Mouse (Mus musculus): ENCODE data around the gene Rinl. TPM values are rescaled to one million over a fixed set of nuclear protein-coding genes. Genes with fewer than 3 reads are reported as not detected.

The Rinl gene
- total RNA-seq, 4 experiments from 2014 or later = 1.4 to 3.0 (median 1.6) TPM

DNA sequence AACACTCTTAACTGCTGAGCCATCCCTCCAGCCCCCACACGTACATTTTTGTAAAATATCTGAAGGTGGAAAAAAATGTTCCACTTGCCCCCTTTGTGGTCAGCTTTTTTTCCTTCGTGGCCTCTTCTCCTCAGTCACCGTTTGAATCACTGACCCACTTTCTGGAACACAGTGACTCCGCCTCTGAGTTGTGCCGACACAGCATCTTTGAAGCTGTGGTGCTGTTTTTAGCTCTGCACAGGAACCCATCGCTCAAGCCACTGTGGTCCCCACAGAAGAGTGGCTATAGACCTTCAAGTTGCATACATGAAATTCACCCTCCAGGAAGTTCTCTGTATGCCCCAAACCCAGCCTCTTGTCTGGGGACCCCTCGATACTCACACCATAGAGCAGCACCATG is 7.9 kb upstream of the Rinl start:
- DNase-seq (ENCODE audit: low spot score) = no peak

- DNase-seq (ENCODE audit: low spot score) = no peak
Observed at GRCm38 (mm10) chr7:28781261-28781663, 7.5 kb upstream of the Rinl start.

GRCm38 (mm10) chr7:28785161-28785560 is 3.6 kb upstream of the Rinl start:
- DNase-seq (ENCODE audit: low spot score) = no peak

DNA sequence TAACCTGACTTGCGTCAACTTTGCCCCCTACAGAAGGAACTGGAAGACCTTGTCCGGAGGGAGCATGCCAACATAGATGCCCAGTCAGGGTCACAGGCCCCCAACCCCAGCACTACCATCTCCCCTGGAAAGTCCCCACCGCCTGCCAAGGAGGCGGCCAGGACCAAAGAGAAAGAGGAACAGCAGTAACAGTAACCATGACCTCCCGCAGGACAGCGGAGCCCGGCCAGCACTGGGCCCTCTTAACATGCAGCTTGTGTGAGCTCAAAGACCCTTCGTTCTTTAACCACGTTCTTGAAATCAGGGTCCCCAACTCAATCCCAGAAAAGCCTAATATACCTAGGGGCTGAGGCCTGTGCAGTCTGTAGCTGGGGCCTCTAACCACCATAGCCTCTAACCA is 885 bp upstream of the Rinl start:
- no peak for DNase-seq (ENCODE audit: low spot score)

- DNase-seq (ENCODE audit: low spot score) = no peak
Observed at GRCm38 (mm10) chr7:28789235-28789634, 466 bp downstream of the Rinl start.

DNA sequence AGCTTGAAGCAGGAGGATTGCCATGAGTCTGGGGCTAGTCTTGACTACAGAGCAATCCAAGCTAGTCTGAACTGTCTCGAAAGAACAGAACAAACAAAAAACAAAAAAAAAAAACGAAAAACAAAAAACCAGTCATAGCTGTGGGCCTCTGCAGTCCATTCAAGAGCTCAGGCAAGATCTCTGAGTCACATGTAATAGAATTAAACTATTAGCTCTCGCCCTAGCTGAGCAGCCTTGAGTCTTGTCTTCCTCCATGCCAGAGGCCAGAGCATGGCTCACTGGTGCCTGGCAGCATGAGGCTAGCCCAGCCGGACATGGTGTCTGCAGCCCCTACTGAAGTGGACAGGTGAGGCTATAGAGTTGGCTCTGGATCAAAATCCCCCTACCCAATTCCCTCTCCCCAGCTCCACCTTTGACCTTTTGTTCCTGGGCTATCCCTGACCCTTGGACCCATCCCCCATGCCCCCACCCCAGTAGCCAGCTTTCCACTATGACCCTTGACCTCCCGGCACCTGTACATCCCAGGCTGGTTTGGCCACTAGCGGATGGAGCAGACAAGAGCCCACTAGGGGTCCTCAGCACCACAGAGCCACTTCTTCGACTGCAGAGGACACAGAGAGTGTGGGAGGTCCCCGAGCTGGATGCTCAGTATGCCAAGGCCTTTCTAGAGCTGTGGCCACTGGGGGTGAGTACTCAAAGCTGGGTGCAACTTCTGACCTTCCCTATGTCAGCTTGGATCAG is 1.5 kb downstream of the Rinl start:
- DNase-seq (ENCODE audit: low spot score) = no peak

- DNase-seq (ENCODE audit: low spot score) = no peak
Observed at GRCm38 (mm10) chr7:28791706-28792105, 2.9 kb downstream of the Rinl start.

DNA sequence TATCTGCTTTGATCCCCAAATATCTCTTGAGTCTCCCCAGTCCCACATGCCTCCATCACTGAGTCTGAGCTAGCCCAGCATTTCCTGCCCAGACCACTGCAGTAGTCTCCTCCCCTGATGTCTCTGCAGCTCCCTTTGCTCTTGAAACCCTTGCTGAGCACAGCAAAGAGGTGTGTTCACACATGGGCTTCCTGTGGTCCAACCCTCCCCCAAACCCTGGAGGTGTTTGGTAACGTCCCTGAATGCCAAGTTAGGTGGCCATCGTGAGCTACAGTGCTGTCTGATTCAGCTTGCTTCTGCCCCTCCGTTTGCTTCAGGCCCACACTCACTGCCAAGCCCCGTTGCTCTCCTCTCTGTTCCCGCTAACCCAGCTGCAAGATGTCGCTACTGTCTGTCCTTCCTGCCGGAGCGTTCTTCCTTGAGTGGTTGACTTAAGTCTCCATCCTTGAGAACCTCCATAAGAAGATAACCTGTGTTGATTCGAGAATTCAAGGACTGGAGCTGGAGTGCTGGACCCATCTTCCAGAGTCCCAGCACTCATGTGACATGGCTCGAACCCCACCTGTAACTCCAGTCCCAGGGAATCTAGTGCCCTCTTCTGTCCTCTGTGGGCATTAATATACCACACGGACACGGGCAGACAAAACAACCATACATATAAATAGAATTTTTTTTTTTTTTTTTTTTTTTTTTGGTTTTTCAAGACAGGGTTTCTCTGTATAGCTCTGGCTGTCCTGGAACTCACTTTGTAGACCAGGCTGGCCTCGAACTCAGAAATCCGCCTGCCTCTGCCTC is 3.8 kb downstream of the Rinl start:
- no peak for DNase-seq (ENCODE audit: low spot score)

GRCm38 (mm10) chr7:28793834-28794233 is 5.1 kb downstream of the Rinl start:
- peak; percentile 33 for DNase-seq (ENCODE audit: low spot score)

GRCm38 (mm10) chr7:28794496-28794895 is 5.7 kb downstream of the Rinl start:
- DNase-seq (ENCODE audit: low spot score) = no peak

- peak; percentile 49 for DNase-seq (ENCODE audit: low spot score)
Observed at GRCm38 (mm10) chr7:28795832-28796231, 7.1 kb downstream of the Rinl start.

- DNase-seq (ENCODE audit: low spot score) = peak; percentile 78
Observed at GRCm38 (mm10) chr7:28796562-28796975, 7.8 kb downstream of the Rinl start.

DNA sequence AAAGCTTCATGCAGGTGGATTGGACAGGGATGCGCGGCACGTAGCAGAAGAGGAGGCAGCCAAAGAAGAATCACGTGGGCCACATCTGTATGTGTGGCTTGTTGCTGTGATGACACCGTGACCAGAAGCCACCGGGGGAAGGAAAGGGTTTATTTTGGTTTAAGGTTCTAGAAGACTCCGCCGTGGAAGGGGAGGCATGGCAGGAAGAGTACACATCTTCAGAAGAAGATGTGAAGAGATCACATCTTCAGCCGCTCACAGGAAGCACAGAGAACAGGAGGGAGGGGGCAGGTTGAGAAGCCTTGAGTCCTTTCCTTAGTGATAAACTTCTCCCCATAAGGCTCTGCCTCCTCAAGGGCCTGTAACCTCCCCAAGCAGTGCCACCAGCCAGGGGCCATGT is 11.2 kb downstream of the Rinl start:
- DNase-seq (ENCODE audit: low spot score) = no peak

- DNase-seq (ENCODE audit: low spot score) = no peak
Observed at GRCm38 (mm10) chr7:28801451-28801850, 12.7 kb downstream of the Rinl start.

DNA sequence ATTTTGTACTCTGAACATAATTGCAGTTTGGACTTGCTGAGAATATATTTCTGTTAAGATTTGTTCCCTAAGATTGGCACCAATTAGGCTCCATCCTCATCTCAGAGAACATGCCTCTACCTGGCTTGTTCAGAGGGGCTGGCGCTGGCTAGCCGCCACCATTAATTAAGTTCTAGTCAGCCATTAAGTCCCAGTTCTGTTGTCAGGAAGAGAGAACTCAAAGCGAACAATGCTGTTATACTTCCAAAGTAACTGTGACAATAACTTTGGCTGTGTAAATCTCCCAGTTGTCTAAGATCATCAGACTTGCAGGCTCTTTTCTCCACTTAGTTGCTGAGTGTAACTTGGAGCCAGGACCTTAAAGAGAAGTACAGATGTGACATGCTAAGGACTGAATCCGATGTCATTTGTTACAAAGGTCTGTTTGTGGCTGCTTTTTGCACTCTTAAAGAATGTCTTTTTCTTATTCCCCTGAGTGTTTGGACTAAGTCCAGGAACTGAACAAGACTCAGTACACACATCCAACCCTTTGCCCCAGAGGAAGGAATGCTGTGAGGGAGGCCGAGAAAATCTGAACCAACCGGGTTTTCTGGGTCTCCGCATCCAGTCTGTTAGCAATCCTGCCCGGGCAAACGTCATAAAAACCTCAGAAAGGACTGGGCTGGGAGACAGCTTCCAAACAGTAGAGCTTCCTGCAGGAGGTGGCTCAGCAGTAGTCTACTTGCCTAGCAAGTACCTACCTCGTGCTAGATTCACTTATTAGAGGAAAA is 13.3 kb downstream of the Rinl start:
- peak; percentile 67 for DNase-seq (ENCODE audit: low spot score)

- DNase-seq (ENCODE audit: low spot score) = peak; percentile 61
Observed at GRCm38 (mm10) chr7:28802846-28803588, 14.2 kb downstream of the Rinl start.

DNA sequence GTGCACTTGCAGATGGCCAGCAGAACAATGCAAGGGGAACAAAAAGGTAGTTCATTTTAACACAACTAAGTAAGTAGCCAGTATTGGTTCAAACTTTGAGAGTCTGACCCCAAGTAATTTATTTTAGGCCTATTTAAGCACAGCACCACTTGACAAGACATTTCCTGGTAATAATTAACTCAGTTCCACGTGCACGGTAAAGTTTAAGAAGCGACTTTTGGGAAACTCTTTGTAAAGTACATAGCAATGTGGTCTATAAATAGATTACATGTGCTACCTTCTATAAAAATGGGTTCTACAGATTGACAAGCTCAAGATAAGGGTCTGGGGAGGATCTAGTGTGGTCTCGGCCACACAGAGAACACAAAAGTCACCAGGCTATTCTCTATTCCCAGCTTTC is 15.0 kb downstream of the Rinl start:
- no peak for DNase-seq (ENCODE audit: low spot score)

GRCm38 (mm10) chr7:28806869-28807268 is 18.1 kb downstream of the Rinl start:
- no peak for DNase-seq (ENCODE audit: low spot score)

DNA sequence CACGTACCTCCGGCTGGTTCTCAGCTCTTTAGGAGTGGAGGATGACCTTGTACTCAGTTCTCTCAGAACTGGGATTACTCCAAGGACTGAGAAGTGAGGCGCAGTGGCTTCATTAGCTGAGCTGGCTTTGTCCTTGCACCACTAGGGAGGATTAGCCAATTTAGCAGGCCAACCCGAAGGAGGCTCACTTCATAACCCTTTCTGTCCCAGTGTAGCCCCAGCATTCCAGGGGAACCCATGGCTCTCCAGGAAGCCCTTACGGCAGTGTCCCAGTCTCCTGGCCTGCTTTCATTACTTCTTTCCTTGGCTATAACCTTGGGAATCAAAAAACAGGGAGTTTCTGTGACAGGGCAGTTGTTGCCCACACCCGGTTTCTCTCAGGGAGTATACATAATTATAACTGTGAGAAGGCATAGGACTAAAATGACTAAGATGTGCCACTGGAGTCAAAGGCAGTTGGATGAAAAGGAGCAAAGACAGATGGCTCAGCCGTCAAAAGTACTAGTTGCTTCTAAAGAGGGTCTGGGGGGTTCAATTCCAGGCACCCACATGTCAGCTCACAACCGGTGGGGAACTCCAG is 19.0 kb downstream of the Rinl start:
- DNase-seq (ENCODE audit: low spot score) = peak; percentile 48

- peak; percentile 78 for DNase-seq (ENCODE audit: low spot score)
Observed at GRCm38 (mm10) chr7:28808221-28808941, 19.6 kb downstream of the Rinl start, which contains the start of gene Hnrnpl. Gene Hnrnpl, plus strand, starts transcription at chr7:28808541.

All from heart, adult 8-10 months (tissue).